Mouse (Mus musculus) lung, embryonic 16.5 days (tissue): ENCODE data around the gene Tpmt. TPM values are rescaled to one million over a fixed set of nuclear protein-coding genes. Genes with fewer than 3 reads are reported as not detected.

Experiments
- ATAC-seq: fragments of 200-750 bp; cut with Nextera tagmentation; 2 replicates; pipeline ENCODE4 v1.8.0; 2017; ENCODE audit warnings: low read depth, mild to moderate bottlenecking, moderate library complexity
- H3K27ac ChIP-seq: fragments of 300-500 bp; sonication (generic); 2 replicates; pipeline ENCODE4 v1.5.1; 2014; ENCODE audit warnings: mild to moderate bottlenecking, control low read depth, low read length
- H3K27me3 ChIP-seq: fragments of 300-500 bp; sonication (generic); 2 replicates; pipeline ENCODE4 v1.6.1; 2014; ENCODE audit warnings: low read depth, low read length, mixed read lengths; ENCODE audit not compliant: control insufficient read depth, insufficient read depth
- H3K36me3 ChIP-seq: fragments of 300-500 bp; sonication (generic); 2 replicates; pipeline ENCODE4 v1.6.1; 2014; ENCODE audit warnings: low read length; ENCODE audit not compliant: control insufficient read depth, insufficient read depth
- H3K4me1 ChIP-seq: fragments of 300-500 bp; sonication (generic); replicated peaks from 2 replicates; pipeline ENCODE4 v1.6.1; 2014; ENCODE audit warnings: low read length, mixed read lengths; ENCODE audit not compliant: control insufficient read depth, insufficient read depth
- H3K4me2 ChIP-seq: fragments of 300-500 bp; sonication (generic); 2 replicates; pipeline ENCODE4 v1.6.1; 2014; ENCODE audit warnings: low read depth, low read length, control low read depth
- H3K4me3 ChIP-seq: fragments of 300-500 bp; sonication (generic); 2 replicates; pipeline ENCODE4 v1.5.1; 2014; ENCODE audit warnings: mild to moderate bottlenecking, low read length, control low read depth
- H3K9ac ChIP-seq: fragments of 300-500 bp; sonication (generic); 2 replicates; pipeline ENCODE4 v1.6.1; 2014; ENCODE audit warnings: low read length, control low read depth
- H3K9me3 ChIP-seq: fragments of 300-500 bp; sonication (generic); 2 replicates; pipeline ENCODE4 v1.6.1; 2016; ENCODE audit warnings: low read length; ENCODE audit not compliant: control insufficient read depth
- WGBS: fragments of 180-500 bp; shearing (Covaris S2); extraction: QIAGEN DNeasy Blood & Tissue Kit; methylation state at CpG from one replicate; pipeline ENCODE4 v1.1.7; 2014; 5-methylcytosine and 5-hydroxymethylcytosine counted together
- polyA plus RNA-seq: library from polyadenylated mRNA; unstranded; fragments of >200 nt; fragmentation: Nextera tagmentation; extraction: Ambion mirVana; gene quantifications from 2 replicates; pipeline ENCODE4 v1.2.1, GENCODE M21; 2015

Gene Tpmt
- polyA plus RNA-seq, 1 experiment from 2014 or later, result 22.6 TPM

DNA sequence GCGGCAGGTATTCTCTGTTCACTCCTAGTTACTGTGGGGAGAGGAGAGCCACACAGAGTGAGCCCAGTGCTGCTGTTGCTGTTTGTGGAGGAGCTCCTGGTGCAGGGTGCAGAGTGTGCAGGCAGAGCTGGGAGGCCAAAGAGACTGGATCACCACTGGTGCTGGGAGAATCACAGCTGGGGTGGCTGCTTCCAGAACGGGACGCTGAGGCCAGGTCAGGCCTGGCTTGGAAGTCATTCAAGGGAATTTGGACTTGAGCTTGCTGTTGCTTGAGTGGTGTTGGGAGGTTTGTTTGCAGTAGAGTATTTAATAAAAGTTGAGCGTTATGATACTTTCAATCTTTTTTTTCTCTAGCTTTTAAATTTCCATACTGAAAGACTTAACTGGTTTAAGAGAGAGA lies 3.5 kb upstream of the Tpmt start:
- WGBS, result 72% methylated on average over 4 of the region's 4 CpGs
- H3K36me3 ChIP-seq, result peaks cover 8% of the 10 kb centered on the region
- H3K4me2 ChIP-seq, result no peak overlapping the region
- no peak for ATAC-seq
- no peaks in the 10 kb centered on the region for H3K9me3 ChIP-seq
- H3K4me3 ChIP-seq, result no peak overlapping the region
- peaks cover 9% of the 10 kb centered on the region for H3K4me1 ChIP-seq
- no peak overlapping the region for H3K27ac ChIP-seq
- no peaks in the 10 kb centered on the region for H3K27me3 ChIP-seq
- no peak overlapping the region for H3K9ac ChIP-seq

DNA sequence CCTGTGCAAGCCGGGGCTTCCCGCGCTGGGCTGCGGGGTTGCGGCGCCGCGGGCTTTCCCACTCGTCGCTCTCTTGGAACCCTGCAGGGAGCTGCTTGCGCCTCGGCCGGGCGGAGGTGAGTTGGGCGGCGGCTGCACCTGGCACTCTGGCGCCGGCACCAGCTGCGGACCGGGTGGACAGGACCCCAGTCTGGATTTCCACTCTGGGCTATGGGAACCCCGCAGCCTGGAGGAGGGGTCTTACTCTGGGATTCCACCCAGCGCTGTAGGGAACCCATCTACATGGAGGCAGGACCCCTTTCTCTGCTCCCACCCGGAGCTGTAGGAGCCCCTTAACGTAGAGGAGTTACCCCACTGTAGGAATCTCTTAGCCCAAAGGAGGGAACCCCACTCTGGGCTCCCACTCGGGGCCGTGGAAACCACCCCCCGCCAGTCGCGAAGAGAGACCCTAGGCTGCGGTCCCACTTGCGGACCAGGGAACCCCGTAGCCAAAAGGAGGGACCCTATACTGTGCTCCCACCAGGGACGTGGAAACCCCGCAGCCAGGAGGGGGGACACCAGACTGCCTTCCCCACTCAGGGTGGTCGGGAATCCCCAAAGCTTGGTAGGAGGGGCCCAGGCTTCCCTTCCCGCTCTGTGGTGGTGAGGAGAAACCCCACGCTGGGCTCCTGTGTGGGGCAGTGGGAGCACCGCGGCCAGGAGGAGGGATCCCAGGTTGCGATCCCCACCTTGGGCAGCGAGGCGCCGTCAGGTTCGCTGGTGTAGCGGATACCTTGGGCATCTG lies 512 bp downstream of the Tpmt start:
- peak overlapping the region; percentile 41; the same call in 1 of the 2 replicates for H3K27ac ChIP-seq
- peak overlapping the region; percentile 98 for H3K4me2 ChIP-seq
- H3K36me3 ChIP-seq, result peaks cover 3% of the 10 kb centered on the region; the same call in 1 of the 2 replicates
- H3K9me3 ChIP-seq, result no peaks in the 10 kb centered on the region
- peak overlapping the region; percentile 68 for H3K4me3 ChIP-seq
- H3K9ac ChIP-seq, result peak overlapping the region; percentile 76
- WGBS, result under 1% methylated on average over 42 of the region's 45 CpGs
- no peaks in the 10 kb centered on the region for H3K27me3 ChIP-seq
- peak; percentile 21; the same call in 1 of the 2 replicates for ATAC-seq
- peaks cover 9% of the 10 kb centered on the region for H3K4me1 ChIP-seq

DNA sequence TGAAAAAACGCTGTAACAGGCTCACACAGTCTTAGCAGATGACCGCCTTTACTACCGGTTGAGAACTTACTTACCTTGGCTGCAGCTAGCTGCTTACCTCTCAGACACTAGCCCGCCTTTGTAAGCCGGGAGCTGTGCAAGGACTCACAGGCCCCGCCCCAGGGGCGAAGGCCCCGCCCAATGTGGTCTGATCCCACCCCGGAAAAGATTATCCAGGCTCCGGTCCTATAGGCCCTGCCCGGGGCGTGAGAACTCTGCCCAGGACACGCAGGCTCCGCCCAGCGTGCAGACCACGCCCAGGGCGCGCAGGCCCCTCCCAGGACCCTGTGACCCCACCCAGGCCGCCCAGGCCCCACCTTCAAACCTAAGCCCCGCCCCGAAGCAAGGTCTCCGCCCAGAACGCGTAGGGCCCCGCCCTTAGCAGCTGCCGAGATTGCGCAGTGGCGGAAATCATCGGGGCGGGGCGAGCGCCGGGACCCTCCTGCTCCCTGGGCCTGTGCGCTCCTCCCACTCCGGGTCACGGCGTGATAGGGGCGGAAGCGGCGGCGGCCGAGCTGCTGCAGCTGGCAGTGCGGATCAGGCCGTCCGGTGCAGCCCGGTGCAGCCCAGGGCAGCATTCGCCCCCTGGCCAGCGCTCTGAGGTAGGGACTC lies 1.4 kb downstream of the Tpmt start, which contains the start of gene Kdm1b:
Gene Kdm1b (plus strand): TSS at position 470 of the 651 bp plus-strand sequence.
- Histone ChIP-seq H3K36me3 (no peaks in the 10 kb centered on the region), H3K9ac (peak within 1 kb of the TSS; percentile 76), H3K9me3 (no peaks in the 10 kb centered on the region), H3K4me1 (peaks cover 9% of the 10 kb centered on the region), H3K27ac (peak within 1 kb of the TSS; percentile 41; the same call in 1 of the 2 replicates), H3K4me3 (peak within 1 kb of the TSS; percentile 68), H3K4me2 (peak within 1 kb of the TSS; percentile 98), H3K27me3 (no peaks in the 10 kb centered on the region)
- peak; percentile 98 for ATAC-seq
- under 1% methylated on average over 45 of the region's 48 CpGs for WGBS

DNA sequence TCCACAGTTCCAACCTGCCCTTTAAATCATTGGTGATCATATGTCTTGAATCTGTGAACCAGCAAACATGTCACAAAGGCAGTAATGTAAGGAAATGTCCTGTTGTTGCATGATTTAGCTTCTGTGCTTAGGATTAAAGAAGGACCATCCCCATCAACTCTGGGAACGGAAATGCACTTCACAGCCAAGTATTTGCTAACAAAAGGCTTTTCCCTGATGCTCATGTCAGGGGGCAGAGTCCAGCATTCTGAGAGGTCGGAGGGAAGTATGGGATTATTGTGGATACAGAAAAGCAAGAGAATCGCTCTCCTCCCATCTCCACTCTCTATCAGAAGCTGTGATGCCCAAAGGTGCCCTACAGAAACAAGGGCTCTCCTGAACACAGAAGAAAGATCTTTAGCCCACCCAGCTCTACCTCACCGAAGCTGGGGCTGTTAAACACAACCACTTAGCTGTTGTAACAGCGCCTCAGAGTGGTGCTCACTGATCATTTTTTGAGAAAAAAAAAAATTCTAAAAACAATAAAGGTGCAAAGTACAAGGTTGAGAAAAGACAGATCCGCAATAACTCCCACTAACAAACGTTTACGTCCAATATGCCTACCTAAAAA lies 2.4 kb downstream of the Tpmt start:
- Histone ChIP-seq H3K9me3 (no peaks in the 10 kb centered on the region), H3K4me2 (peak overlapping the region; percentile 98), H3K36me3 (no peaks in the 10 kb centered on the region), H3K4me3 (peak overlapping the region; percentile 68), H3K27me3 (no peaks in the 10 kb centered on the region), H3K9ac (peak overlapping the region; percentile 46; the same call in 1 of the 2 replicates), H3K27ac (no peak overlapping the region), H3K4me1 (peaks cover 9% of the 10 kb centered on the region)
- no peak for ATAC-seq
- WGBS, result 44% methylated on average over 8 of the region's 8 CpGs

DNA sequence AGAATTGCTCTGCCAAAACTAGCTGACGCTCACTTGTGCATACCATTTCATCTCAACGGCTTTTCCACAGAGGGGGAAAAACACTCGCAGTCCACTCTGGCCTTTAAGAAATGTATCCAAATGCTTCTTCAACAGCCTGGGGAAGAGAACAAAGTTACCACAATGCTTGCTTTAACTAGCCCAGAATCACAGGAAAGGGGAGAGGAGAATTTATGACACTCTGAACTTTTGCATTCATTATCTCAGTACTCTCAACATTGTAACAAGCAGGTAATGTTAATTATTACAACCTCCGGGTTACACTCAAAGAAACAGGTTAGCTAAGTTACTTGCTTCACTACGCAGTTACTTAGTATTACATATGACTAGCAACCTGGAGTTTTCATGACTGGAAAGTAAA lies 4.5 kb downstream of the Tpmt start:
- Histone ChIP-seq H3K27ac (no peak overlapping the region), H3K9ac (no peak overlapping the region), H3K36me3 (no peaks in the 10 kb centered on the region), H3K27me3 (no peaks in the 10 kb centered on the region), H3K4me1 (peaks cover 9% of the 10 kb centered on the region), H3K4me3 (no peak overlapping the region), H3K9me3 (no peaks in the 10 kb centered on the region), H3K4me2 (no peak overlapping the region)
- ATAC-seq, result no peak
- WGBS, result 79% methylated on average over 5 of the region's 5 CpGs

DNA sequence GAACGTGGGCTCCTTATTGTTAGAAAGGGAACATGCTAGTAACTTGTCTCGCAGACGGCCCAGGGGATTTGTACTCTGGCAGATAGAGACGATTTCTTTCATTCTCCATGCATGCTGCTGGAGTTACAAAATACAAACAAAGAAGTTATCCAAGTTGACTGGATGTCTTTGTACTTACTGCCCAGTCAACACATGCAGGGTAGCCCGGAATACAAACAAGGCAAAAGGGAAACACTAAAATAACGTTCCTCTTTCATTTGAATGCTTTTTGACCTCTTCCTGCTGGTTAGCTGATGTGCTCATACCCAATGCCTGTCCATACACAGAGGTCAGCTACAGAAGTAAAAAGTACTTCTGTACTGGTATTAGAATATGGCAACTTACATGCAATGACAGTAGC lies 6.6 kb downstream of the Tpmt start:
- Histone ChIP-seq H3K9ac (no peak overlapping the region), H3K27me3 (no peaks in the 10 kb centered on the region), H3K36me3 (no peaks in the 10 kb centered on the region), H3K4me2 (no peak overlapping the region), H3K27ac (no peak overlapping the region), H3K9me3 (no peaks in the 10 kb centered on the region), H3K4me1 (0 out of 2 replicates have a peak, but pooled peaks cover 2% of the 10 kb centered on the region), H3K4me3 (no peak overlapping the region)
- no peak for ATAC-seq
- 81% methylated on average over 6 of the region's 6 CpGs for WGBS

DNA sequence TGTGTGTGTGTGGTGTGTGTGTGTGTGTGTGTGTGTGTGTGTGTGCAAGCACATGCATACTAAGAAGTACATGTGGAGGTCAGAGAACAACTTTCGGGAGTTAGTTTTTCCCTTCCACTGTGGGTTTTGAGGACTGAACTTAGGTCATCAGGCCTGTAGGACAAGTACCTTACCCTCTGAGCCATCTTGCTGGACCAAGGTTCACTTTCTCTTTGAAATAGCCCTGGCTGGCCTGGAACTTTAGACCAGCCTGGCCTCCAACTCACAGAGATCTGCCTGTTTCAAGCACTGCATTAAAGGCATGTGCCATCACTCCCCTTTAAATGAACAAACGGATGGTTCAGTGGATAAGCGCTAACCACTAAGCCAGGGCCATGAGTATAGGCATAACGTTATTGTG lies 10.9 kb downstream of the Tpmt start:
- WGBS, result 87% methylated on average over 4 of the region's 4 CpGs
- ATAC-seq, result no peak
- Histone ChIP-seq H3K4me2 (no peak overlapping the region), H3K9ac (no peak overlapping the region), H3K4me3 (no peak overlapping the region), H3K27ac (no peak overlapping the region), H3K27me3 (no peaks in the 10 kb centered on the region), H3K4me1 (peaks cover 2% of the 10 kb centered on the region; the same call in 1 of the 2 replicates), H3K36me3 (no peaks in the 10 kb centered on the region), H3K9me3 (no peaks in the 10 kb centered on the region)

DNA sequence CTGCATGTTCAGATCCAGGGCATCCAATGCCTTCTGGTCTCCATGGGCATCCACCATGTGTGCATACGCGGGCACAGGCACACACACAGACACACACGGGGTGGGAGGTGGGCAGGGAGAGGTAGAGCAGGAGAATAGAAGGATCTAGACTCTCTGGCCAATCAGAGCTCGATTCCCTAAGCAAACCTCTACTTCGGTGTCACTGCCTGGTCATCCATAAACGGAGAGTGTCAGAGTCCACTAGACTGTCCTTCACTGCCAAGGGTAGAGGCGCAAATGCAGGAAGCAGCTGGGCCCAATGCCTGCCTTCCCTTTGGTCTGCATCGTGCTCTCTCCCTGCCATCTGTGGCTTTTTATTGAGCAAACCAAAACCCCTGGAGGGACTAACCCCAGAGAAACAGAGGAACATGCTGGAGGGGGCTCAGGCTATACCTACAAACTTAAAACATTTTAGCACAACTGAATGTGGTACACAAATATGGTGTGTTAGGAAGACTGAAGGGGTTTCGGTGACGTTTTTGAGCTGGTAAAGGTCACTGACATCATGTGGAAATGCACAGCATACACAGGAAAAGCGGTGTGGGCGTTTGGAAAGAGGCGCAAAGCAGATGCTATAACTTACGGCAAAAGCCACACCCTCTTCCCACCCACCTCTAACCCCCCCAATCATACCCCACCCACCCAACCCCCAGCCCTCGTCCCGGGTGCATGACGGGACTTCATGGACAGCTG lies 14.0 kb downstream of the Tpmt start:
- Histone ChIP-seq H3K4me1 (peaks cover 2% of the 10 kb centered on the region; the same call in 1 of the 2 replicates), H3K27ac (no peak overlapping the region), H3K27me3 (no peaks in the 10 kb centered on the region), H3K4me2 (no peak overlapping the region), H3K9ac (no peak overlapping the region), H3K36me3 (no peaks in the 10 kb centered on the region), H3K4me3 (no peak overlapping the region), H3K9me3 (no peaks in the 10 kb centered on the region)
- 82% methylated on average over 17 of the region's 17 CpGs for WGBS
- ATAC-seq, result no peak
